Mouse (Mus musculus) kidney, adult 8-10 months (tissue): ENCODE data around the gene Prkcg.
A peak's percentile ranks its signal among the peaks of the same experiment; 100 is the strongest.

Experiments used
- DNase-seq, 2 experiments: peaks; one replicate each; pipeline ENCODE4 v3.0.0; 2022

Prkcg gene

DNA sequence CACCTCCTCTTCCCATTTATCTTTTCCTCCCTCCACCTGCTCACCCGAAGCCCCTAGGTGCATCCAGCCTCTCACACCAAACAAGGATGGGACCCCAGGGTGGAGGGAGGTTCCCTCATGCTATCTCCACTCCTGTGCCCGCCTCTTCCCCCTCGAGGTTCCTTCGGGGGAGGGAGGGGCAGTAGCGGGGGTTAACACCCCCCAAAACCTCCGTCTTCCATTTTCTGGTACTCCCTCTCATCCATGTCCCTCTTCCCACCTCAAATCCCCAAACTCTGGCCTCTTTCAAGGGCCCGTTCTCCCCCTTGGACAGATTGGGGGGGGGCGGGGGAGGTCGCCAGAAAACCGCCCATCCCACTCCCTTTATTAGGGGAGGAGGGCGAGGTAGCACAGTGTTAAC lies 78.6 kb downstream of the Prkcg start:
- no peak for DNase-seq

GRCm38 (mm10) chr7:3368311-3368710 lies 79.3 kb downstream of the Prkcg start:
- DNase-seq: no peak

DNA sequence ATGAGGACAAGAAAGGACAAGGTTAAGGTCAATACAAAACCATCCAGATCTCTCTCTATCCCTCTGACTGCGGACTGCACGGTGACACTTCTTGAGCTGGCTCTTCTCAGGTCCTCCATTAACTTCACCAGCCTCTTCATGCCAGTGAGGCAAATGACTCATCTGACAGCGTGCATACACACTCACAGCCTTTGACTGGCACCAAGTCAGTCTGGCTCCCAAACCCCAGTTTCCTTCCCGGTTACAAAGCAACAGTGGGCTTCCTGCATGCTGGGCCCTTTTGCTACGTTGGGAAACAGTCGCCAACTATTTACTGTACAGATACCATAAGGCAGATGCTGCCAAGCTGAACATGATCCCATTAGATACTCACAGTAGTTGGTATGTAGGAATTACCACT lies 80.2 kb downstream of the Prkcg start:
- no peak for DNase-seq

- DNase-seq: no peak
These were observed 81.4 kb downstream of the Prkcg start for GRCm38 (mm10) chr7:3370407-3370806.

DNA sequence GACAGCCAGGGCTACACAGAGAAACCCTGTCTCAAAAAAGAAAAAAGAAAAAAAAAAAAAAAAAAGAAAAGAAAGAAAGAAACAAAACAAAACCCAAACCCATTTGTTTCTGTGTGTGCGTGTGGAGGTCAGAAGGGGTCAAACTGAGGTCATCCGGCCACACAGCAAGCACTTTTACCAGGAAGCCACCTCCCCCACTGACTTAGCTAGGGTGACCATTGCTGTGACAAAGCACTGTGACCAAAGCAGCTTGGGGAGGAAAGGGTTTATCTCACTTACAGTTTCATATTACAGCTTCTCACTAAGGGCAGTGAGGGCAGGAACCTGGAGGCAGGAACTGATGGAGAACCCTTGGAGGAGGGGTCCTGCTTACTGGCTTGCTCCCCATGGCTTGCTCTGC lies 83.4 kb downstream of the Prkcg start:
- DNase-seq: no peak

DNA sequence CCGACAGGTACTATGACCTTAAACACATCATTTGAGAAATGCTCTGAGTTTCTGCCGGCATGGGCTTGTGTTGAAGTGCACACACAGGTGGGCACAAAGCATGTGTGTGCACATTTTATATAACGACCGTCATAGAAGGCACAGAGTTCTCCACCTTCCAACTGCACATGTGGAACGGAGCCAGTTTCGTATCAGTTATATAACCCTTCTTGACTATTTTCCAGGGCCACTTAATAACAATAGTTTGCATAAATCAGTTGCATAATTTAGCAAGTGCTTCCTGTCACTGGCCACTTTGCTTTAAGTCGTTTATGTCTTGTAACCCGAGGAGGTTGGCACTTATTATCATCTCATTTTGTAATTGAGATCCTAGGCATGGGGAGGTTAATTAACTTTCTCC lies 84.8 kb downstream of the Prkcg start:
- peak in 1 of 2 experiments; percentile 46 for DNase-seq

- DNase-seq: peak; percentile 21 to 60
These were observed 87.9 kb downstream of the Prkcg start for GRCm38 (mm10) chr7:3376831-3377230.
